Mouse (Mus musculus) midbrain, embryonic 13.5 days (tissue): ENCODE measurements at regions not wholly inside any gene's neighbourhood (a gene's known extent, or its start where the extent isn't known, plus 50 kb on each side); places are given as distances from the start of the nearest gene placed in this dataset.
A peak's percentile ranks its signal among the peaks of the same experiment; 100 is the strongest.

Experiments used
- ATAC-seq: fragments of 200-750 bp; cut with Nextera tagmentation; 2 replicates; pipeline ENCODE4 v1.8.0; 2017; ENCODE audit warnings: mild to moderate bottlenecking, moderate TSS enrichment, moderate library complexity
- H3K27ac ChIP-seq: fragments of 300-500 bp; sonication (generic); 2 replicates; pipeline ENCODE4 v1.5.1; 2015; ENCODE audit warnings: inconsistent platforms, mild to moderate bottlenecking, moderate library complexity
- H3K27me3 ChIP-seq: fragments of 300-500 bp; sonication (generic); 2 replicates; pipeline ENCODE4 v1.6.1; 2015; ENCODE audit warnings: mild to moderate bottlenecking, inconsistent platforms
- H3K36me3 ChIP-seq: fragments of 300-500 bp; sonication (generic); 2 replicates; pipeline ENCODE4 v1.6.1; 2015; ENCODE audit warnings: mild to moderate bottlenecking, inconsistent platforms
- H3K4me1 ChIP-seq: fragments of 300-500 bp; sonication (generic); replicated peaks from 2 replicates; pipeline ENCODE4 v1.6.1; 2015; ENCODE audit warnings: inconsistent platforms
- H3K4me2 ChIP-seq: fragments of 300-500 bp; sonication (generic); replicated peaks from 2 replicates; pipeline ENCODE4 v1.6.1; 2015; ENCODE audit warnings: moderate library complexity, mild to moderate bottlenecking, inconsistent platforms
- H3K4me3 ChIP-seq: fragments of 300-500 bp; sonication (generic); replicated peaks from 2 replicates; pipeline ENCODE4 v1.5.1; 2015; ENCODE audit warnings: mild to moderate bottlenecking, inconsistent platforms
- H3K9ac ChIP-seq: fragments of 300-500 bp; sonication (generic); replicated peaks from 2 replicates; pipeline ENCODE4 v1.6.1; 2015; ENCODE audit warnings: mild to moderate bottlenecking, inconsistent platforms
- H3K9me3 ChIP-seq: fragments of 300-500 bp; sonication (generic); 2 replicates; pipeline ENCODE4 v1.6.1; 2016; ENCODE audit warnings: mild to moderate bottlenecking, inconsistent platforms
- WGBS: fragments of 180-500 bp; shearing (Covaris S2); methylation state at CpG from one replicate; pipeline ENCODE4 v1.1.7; 2015; 5-methylcytosine and 5-hydroxymethylcytosine counted together

GRCm38 (mm10) chr6:43914741-43915140 is 248.7 kb upstream of the Tpk1 start:
- no peak overlapping the region for H3K9ac ChIP-seq
- no peak overlapping the region for H3K4me3 ChIP-seq
- 94% methylated on average over 8 of the region's 8 CpGs for WGBS
- H3K9me3 ChIP-seq, result no peaks in the 10 kb centered on the region
- H3K27ac ChIP-seq, result no peak overlapping the region
- H3K4me1 ChIP-seq, result no peaks in the 10 kb centered on the region
- no peaks in the 10 kb centered on the region for H3K36me3 ChIP-seq
- no peak for ATAC-seq
- H3K4me2 ChIP-seq, result no peak overlapping the region
- no peaks in the 10 kb centered on the region for H3K27me3 ChIP-seq

GRCm38 (mm10) chr6:43885992-43886391 is 219.9 kb upstream of the Tpk1 start:
- ATAC-seq, result no peak
- H3K4me1 ChIP-seq, result no peaks in the 10 kb centered on the region
- WGBS, result 87% methylated on average over 3 of the region's 3 CpGs

GRCm38 (mm10) chr6:43876711-43877110 is 210.6 kb upstream of the Tpk1 start:
- Histone ChIP-seq H3K36me3 (no peaks in the 10 kb centered on the region), H3K27me3 (no peaks in the 10 kb centered on the region), H3K9me3 (no peaks in the 10 kb centered on the region), H3K9ac (no peak overlapping the region), H3K4me1 (no peaks in the 10 kb centered on the region), H3K4me2 (no peak overlapping the region), H3K27ac (no peak overlapping the region), H3K4me3 (no peak overlapping the region)
- WGBS, result 60% methylated on average over 2 of the region's 2 CpGs
- 0 out of 2 replicates have a peak, but pooled peaks have one; percentile 50 for ATAC-seq

More at GRCm38 (mm10) chr6:43885992-43886391, 219.9 kb upstream of the Tpk1 start:
- Histone ChIP-seq H3K27me3 (no peaks in the 10 kb centered on the region), H3K4me2 (no peak overlapping the region), H3K36me3 (no peaks in the 10 kb centered on the region), H3K9ac (no peak overlapping the region), H3K9me3 (no peaks in the 10 kb centered on the region), H3K4me3 (no peak overlapping the region), H3K27ac (no peak overlapping the region)

GRCm38 (mm10) chr6:43859406-43859805 is 193.3 kb upstream of the Tpk1 start:
- WGBS, result 57% methylated on average over 1 of the region's 1 CpGs
- H3K27ac ChIP-seq, result no peak overlapping the region
- no peak overlapping the region for H3K4me3 ChIP-seq
- H3K27me3 ChIP-seq, result no peaks in the 10 kb centered on the region
- no peaks in the 10 kb centered on the region for H3K36me3 ChIP-seq
- H3K4me2 ChIP-seq, result no peak overlapping the region
- no peak for ATAC-seq
- no peaks in the 10 kb centered on the region for H3K4me1 ChIP-seq
- no peaks in the 10 kb centered on the region for H3K9me3 ChIP-seq
- H3K9ac ChIP-seq, result no peak overlapping the region

- H3K27ac ChIP-seq, result no peak overlapping the region
- H3K36me3 ChIP-seq, result no peaks in the 10 kb centered on the region
- H3K9ac ChIP-seq, result no peak overlapping the region
- no peaks in the 10 kb centered on the region for H3K27me3 ChIP-seq
- no peaks in the 10 kb centered on the region for H3K4me1 ChIP-seq
- WGBS, result 76% methylated on average over 1 of the region's 1 CpGs
- no peak overlapping the region for H3K4me2 ChIP-seq
- H3K9me3 ChIP-seq, result no peaks in the 10 kb centered on the region
- no peak for ATAC-seq
- no peak overlapping the region for H3K4me3 ChIP-seq
Measured at GRCm38 (mm10) chr6:43857046-43857445, 191.0 kb upstream of the Tpk1 start.

- no peaks in the 10 kb centered on the region for H3K27me3 ChIP-seq
- 91% methylated on average over 1 of the region's 1 CpGs for WGBS
- H3K9ac ChIP-seq, result no peak overlapping the region
- no peak overlapping the region for H3K27ac ChIP-seq
- no peaks in the 10 kb centered on the region for H3K4me1 ChIP-seq
- H3K36me3 ChIP-seq, result no peaks in the 10 kb centered on the region
- no peak overlapping the region for H3K4me3 ChIP-seq
- no peaks in the 10 kb centered on the region for H3K9me3 ChIP-seq
- no peak for ATAC-seq
- H3K4me2 ChIP-seq, result no peak overlapping the region
Measured at GRCm38 (mm10) chr6:43853461-43853860, 187.4 kb upstream of the Tpk1 start.

GRCm38 (mm10) chr6:43851306-43851705 is 185.2 kb upstream of the Tpk1 start:
- Histone ChIP-seq H3K36me3 (no peaks in the 10 kb centered on the region), H3K4me1 (no peaks in the 10 kb centered on the region), H3K4me3 (no peak overlapping the region), H3K9me3 (no peaks in the 10 kb centered on the region), H3K27me3 (no peaks in the 10 kb centered on the region), H3K27ac (no peak overlapping the region), H3K4me2 (no peak overlapping the region), H3K9ac (no peak overlapping the region)
- 87% methylated on average over 6 of the region's 6 CpGs for WGBS
- no peak for ATAC-seq

- Histone ChIP-seq H3K4me2 (no peak overlapping the region), H3K27me3 (no peaks in the 10 kb centered on the region), H3K4me1 (no peaks in the 10 kb centered on the region), H3K27ac (no peak overlapping the region), H3K9ac (no peak overlapping the region), H3K4me3 (no peak overlapping the region), H3K9me3 (no peaks in the 10 kb centered on the region), H3K36me3 (no peaks in the 10 kb centered on the region)
- no peak for ATAC-seq
- 70% methylated on average over 6 of the region's 6 CpGs for WGBS
Measured at GRCm38 (mm10) chr6:43838960-43839359, 172.9 kb upstream of the Tpk1 start.

- WGBS, result 74% methylated on average over 3 of the region's 3 CpGs
- no peak overlapping the region for H3K4me2 ChIP-seq
- H3K4me1 ChIP-seq, result no peaks in the 10 kb centered on the region
- H3K36me3 ChIP-seq, result no peaks in the 10 kb centered on the region
- H3K9me3 ChIP-seq, result no peaks in the 10 kb centered on the region
- H3K4me3 ChIP-seq, result no peak overlapping the region
- H3K27me3 ChIP-seq, result no peaks in the 10 kb centered on the region
- no peak for ATAC-seq
- H3K9ac ChIP-seq, result no peak overlapping the region
- H3K27ac ChIP-seq, result no peak overlapping the region
Measured at GRCm38 (mm10) chr6:43829903-43830302, 163.8 kb upstream of the Tpk1 start.
